Mouse (Mus musculus) ES-Bruce4 (cell line): Measurements from ENCODE around the gene Taf5l.
A peak's percentile ranks its signal among the peaks of the same experiment; 100 is the strongest.
"Not testable (repeated sequence)": the region's sequence is repeated elsewhere in the genome, so short reads cannot be mapped to it uniquely, and the experiment has no call there.

Experiments
- CTCF ChIP-seq: IDR thresholded peaks from one replicate; pipeline ENCODE4 v1.8.1; 2011; ENCODE audit warnings: low read depth, low read length
- POLR2A ChIP-seq: IDR thresholded peaks from one replicate; pipeline ENCODE4 v1.8.1; 2011; ENCODE audit warnings: low read length; ENCODE audit not compliant: insufficient read depth

GRCm38 (mm10) chr8:124026265-124026664 lies 5.1 kb upstream of the Taf5l start:
- TF ChIP-seq POLR2A: not testable (repeated sequence)
- peak; percentile 3 for TF ChIP-seq CTCF
